Mouse (Mus musculus) ES-Bruce4 (cell line): ENCODE data around the gene Fkbp1b. TPM values are rescaled to one million over a fixed set of nuclear protein-coding genes. Genes with fewer than 3 reads are reported as not detected.
"Not testable (repeated sequence)": the region's sequence is repeated elsewhere in the genome, so short reads cannot be mapped to it uniquely, and the experiment has no call there.

Source experiments
- H3K27ac ChIP-seq: 2 replicates; pipeline ENCODE4 v1.5.1; 2012; ENCODE audit warnings: low read length, inconsistent platforms; ENCODE audit not compliant: insufficient read depth
- H3K27me3 ChIP-seq: 2 replicates; pipeline ENCODE4 v1.6.1; 2012; ENCODE audit warnings: mild to moderate bottlenecking, low read length, inconsistent platforms; ENCODE audit not compliant: control insufficient read depth, poor library complexity, insufficient read depth, severe bottlenecking
- H3K36me3 ChIP-seq: 2 replicates; pipeline ENCODE4 v1.6.1; 2012; ENCODE audit warnings: inconsistent platforms, mild to moderate bottlenecking, low read length, moderate library complexity; ENCODE audit not compliant: control insufficient read depth, poor library complexity, insufficient read depth, severe bottlenecking
- H3K4me1 ChIP-seq: one replicate; pipeline ENCODE4 v1.8.1; 2011; ENCODE audit warnings: low read length; ENCODE audit not compliant: control insufficient read depth, insufficient read depth
- H3K4me3 ChIP-seq: 2 replicates; pipeline ENCODE4 v1.5.1; 2011; ENCODE audit warnings: low read depth, mild to moderate bottlenecking, low read length
- H3K9ac ChIP-seq: 2 replicates; pipeline ENCODE4 v1.6.1; 2012; ENCODE audit warnings: low read depth, mild to moderate bottlenecking, inconsistent platforms; ENCODE audit not compliant: poor library complexity, severe bottlenecking
- H3K9me3 ChIP-seq: replicated peaks from 2 replicates; pipeline ENCODE4 v1.6.1; 2012; ENCODE audit warnings: mild to moderate bottlenecking, low read length, inconsistent platforms; ENCODE audit not compliant: control insufficient read depth, poor library complexity, insufficient read depth, severe bottlenecking
- CTCF ChIP-seq: IDR thresholded peaks from one replicate; pipeline ENCODE4 v1.8.1; 2011; ENCODE audit warnings: low read depth, low read length
- EP300 ChIP-seq: IDR thresholded peaks from 2 replicates; pipeline ENCODE4 v1.6.1; 2011; ENCODE audit warnings: low read depth, low read length; ENCODE audit not compliant: insufficient read depth
- POLR2A ChIP-seq: IDR thresholded peaks from one replicate; pipeline ENCODE4 v1.8.1; 2011; ENCODE audit warnings: low read length; ENCODE audit not compliant: insufficient read depth
- polyA plus RNA-seq: library from polyadenylated mRNA; stranded (reverse); fragments of >200 nt; gene quantifications from 2 replicates; pipeline ENCODE4 v1.2.4, GENCODE M21; 2011; ENCODE audit warnings: low read depth; ENCODE audit not compliant: missing spikeins, insufficient read depth, insufficient read length

The Fkbp1b gene
- polyA plus RNA-seq, 1 experiment: 17.3 TPM

DNA sequence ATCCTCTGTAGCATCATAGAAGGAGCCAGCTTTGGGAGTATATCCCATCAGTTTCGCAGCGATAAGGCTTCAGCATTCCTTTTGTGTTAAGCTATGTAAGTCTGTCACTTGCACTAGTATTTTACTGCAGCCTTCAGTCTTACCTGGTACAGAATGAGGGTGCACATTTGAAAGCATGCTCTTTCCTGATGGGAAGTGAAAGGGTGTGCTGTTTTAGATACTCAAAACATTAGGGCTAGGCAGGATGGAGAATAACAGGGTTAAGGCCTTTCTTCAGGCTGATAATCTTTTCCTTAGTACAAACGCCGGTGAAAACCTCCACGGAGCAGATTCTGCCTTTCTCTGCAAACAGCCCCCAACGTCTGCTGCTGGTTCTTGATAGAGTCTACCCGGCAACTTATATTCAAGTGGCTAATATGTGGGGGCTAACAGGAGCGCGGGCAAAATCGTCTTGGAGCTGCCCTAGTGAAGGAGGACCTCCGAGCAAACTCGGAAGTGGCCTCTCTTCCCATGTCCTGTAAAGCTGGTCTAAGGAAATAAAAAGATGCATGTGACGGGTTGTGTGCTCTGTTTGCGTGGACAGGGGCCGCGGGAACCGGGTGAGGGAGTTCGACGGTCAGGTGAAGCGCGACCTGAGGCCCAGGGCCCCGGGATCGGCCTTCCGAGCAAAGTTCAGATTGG, 24.6 kb downstream of the Fkbp1b start:
- Histone ChIP-seq H3K9me3 (no peaks in the 10 kb centered on the region), H3K27me3 (no peaks in the 10 kb centered on the region), H3K4me3 (peak overlapping the region; percentile 79), H3K27ac (peak overlapping the region; percentile 66), H3K9ac (peak overlapping the region; percentile 88), H3K4me1 (no peaks in the 10 kb centered on the region), H3K36me3 (peaks cover 14% of the 10 kb centered on the region)
- TF ChIP-seq POLR2A: no peak
- no peak for TF ChIP-seq CTCF
- TF ChIP-seq EP300: no peak

DNA sequence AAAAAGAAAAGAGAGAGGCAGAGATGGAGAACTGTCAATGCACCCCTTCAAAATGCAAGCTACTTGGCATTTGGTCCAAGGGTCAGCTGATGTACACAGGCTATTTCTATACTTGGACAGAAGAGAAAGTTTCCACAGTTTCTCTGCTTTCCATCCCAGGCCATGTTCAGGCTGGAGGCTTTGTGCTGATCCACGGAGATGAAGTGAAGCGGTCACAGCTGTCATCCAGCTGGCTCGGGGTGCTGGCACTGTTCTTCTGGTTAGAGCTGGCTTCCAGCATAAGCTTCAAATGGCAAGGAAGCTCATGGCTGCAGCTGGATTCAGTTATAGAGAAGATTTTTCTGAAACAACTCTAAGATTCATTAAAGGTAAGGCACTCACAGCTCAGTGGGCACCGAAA, 27.8 kb downstream of the Fkbp1b start:
- H3K4me3 ChIP-seq: no peak overlapping the region
- H3K27ac ChIP-seq: no peak overlapping the region
- TF ChIP-seq POLR2A (no peak), CTCF (no peak), EP300 (no peak)
- H3K36me3 ChIP-seq: no peaks in the 10 kb centered on the region
- H3K27me3 ChIP-seq: no peaks in the 10 kb centered on the region
- no peak overlapping the region for H3K9ac ChIP-seq
- 0 out of 2 replicates have a peak, but pooled peaks cover 4% of the 10 kb centered on the region for H3K9me3 ChIP-seq
- no peaks in the 10 kb centered on the region for H3K4me1 ChIP-seq

DNA sequence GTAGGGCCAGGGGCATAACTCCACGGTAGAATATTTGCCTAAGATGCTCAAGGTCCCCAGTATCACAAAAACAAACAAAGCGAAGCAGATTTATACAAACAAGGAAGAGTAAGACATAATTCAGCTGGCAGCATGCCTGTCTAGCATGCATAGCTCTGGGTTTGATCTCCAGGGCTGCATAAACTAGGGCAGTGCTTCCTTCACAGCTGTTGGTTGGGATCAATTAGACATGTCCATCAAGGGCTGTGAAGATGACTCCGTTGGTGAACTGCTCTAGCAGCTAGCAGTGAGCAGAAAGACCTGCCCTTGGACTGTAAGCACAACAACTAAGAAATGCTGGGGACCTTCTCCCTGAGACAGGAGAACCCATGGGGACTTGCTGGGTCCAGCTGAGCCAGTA, 29.7 kb downstream of the Fkbp1b start:
- no peak overlapping the region for H3K27ac ChIP-seq
- H3K27me3 ChIP-seq: no peaks in the 10 kb centered on the region
- H3K9ac ChIP-seq: no peak overlapping the region
- 0 out of 2 replicates have a peak, but pooled peaks cover 4% of the 10 kb centered on the region for H3K9me3 ChIP-seq
- TF ChIP-seq EP300: no peak
- no peak for TF ChIP-seq POLR2A
- no peak for TF ChIP-seq CTCF
- no peaks in the 10 kb centered on the region for H3K4me1 ChIP-seq
- no peak overlapping the region for H3K4me3 ChIP-seq
- H3K36me3 ChIP-seq: no peaks in the 10 kb centered on the region

DNA sequence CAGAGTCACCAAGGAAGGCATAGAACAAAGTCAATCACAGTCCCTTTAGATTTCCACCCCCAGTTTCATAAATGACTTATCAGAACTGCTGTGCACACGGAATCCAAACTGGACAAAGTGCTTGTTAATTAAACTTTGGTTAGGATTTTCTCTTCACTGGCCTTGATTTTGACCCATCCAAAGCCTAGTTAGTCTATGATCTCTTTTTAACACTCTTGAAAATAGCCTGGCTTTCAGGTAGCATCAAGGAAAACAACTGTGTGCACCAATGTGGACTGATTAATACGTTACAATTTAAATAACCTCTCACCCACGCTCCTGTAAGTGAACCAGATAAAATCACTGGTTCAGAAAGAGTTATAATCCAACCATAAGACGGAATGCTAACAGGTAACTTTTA, 30.4 kb downstream of the Fkbp1b start:
- no peak overlapping the region for H3K9ac ChIP-seq
- no peaks in the 10 kb centered on the region for H3K36me3 ChIP-seq
- H3K9me3 ChIP-seq: 0 out of 2 replicates have a peak, but pooled peaks cover 4% of the 10 kb centered on the region
- no peak for TF ChIP-seq POLR2A
- no peaks in the 10 kb centered on the region for H3K27me3 ChIP-seq
- H3K4me1 ChIP-seq: no peaks in the 10 kb centered on the region
- H3K27ac ChIP-seq: no peak overlapping the region
- H3K4me3 ChIP-seq: no peak overlapping the region

DNA sequence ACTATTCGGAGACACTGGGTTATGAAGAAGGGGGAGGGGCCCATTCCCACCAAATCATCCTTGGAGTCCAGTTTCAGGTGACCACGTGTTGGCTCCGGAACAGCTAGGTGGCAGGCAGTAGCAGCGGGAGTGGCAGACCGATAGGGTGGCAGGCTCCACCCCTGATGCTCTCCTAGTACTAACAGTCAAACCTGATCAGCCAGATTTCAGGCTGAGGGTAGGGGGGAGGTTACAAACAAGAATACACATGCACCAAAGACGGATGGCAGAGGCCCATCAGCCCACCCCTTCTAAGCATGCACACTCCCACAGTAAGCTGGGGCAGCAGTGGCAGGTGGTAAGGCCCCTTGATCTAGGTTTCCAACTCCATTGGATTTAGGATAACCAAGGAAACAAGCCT, 43.9 kb downstream of the Fkbp1b start:
- H3K27ac ChIP-seq, H3K9ac ChIP-seq: not testable (repeated sequence)

DNA sequence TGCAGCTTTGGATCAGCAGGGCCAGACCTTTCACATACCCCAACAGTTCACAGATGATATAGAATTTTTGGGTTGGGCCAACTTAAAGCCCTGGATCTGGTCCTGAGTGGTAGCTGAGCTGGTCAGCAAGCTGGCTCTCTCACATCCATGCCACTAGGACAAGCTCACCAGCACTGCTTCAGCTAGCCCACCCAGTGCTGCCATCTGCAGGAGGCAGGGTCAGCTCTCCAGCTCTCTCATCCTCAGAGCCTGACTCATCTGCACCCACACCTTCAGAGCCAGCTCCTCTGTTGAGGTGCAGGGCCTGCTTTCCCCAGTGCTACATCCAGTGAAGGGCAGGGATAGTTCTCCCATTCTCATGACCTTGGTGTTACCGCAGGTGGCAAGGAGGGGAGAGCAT, 47.7 kb downstream of the Fkbp1b start:
- Histone ChIP-seq H3K9me3 (peaks cover 5% of the 10 kb centered on the region; the same call in 1 of the 2 replicates), H3K36me3 (no peaks in the 10 kb centered on the region), H3K27me3 (no peaks in the 10 kb centered on the region), H3K9ac (no peak overlapping the region), H3K4me3 (no peak overlapping the region), H3K4me1 (no peaks in the 10 kb centered on the region), H3K27ac (no peak overlapping the region)
- TF ChIP-seq EP300 (no peak), CTCF (peak; percentile 65), POLR2A (no peak)

More for the DNA sequence above, 43.9 kb downstream of the Fkbp1b start:
- not testable (repeated sequence) for H3K27me3 ChIP-seq, H3K4me3 ChIP-seq, H3K4me1 ChIP-seq, H3K36me3 ChIP-seq
- peaks cover 13% of the 10 kb centered on the region for H3K9me3 ChIP-seq

DNA sequence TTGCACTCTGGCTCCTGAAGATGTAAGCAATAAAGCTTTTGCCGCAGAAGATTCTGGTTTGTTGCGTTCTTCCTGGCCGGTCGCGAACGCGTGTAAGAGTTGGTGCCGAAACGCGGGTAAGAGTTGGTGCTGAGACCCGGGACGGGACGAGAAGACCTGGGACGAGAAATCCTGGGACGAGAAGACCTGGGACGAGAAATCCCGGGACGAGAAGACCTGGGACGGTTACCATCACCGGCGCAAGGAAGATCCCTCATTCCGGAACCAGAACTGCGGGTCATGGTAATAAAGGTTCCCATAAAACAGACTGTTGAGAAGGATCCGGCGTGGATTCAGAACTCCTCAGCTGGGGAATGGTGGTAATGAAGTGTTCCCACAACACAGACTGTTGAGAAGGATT, 53.3 kb downstream of the Fkbp1b start:
- peaks cover 15% of the 10 kb centered on the region for H3K9me3 ChIP-seq
- not testable (repeated sequence) for H3K36me3 ChIP-seq, H3K4me1 ChIP-seq, H3K27ac ChIP-seq, H3K4me3 ChIP-seq, H3K9ac ChIP-seq, H3K27me3 ChIP-seq
